Mouse (Mus musculus) thymus, postnatal 25 days (tissue): ENCODE measurements around the gene Phox2b.

ENCODE experiments used
- DNase-seq: peaks from one replicate; pipeline ENCODE4 v3.0.0; 2022

Gene Phox2b

GRCm38 (mm10) chr5:67098733-67099323, at the start of gene Phox2b:
Gene Phox2b, minus strand, starts transcription at chr5:67099301.
- DNase-seq: no peak

DNA sequence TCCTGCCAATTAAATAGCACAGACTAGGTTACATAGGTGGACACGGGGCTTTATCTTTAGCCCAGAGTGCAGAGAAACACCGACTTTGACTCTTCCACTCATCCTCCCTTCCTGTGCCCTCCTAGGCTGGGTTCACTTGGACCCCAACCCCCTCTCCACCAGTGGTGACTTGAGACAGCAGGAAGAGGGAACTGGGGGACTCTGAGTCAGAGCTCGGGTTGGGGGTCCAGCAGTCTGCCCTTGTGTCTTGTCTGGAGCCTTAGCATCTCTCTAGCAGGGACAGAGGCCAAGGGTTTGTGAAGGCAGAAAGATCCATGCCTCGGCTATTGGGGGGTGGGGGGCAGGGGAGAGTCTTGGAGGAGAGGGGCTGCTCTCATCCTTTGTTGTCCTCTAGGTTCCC, 43.5 kb upstream of the Phox2b start:
- no peak for DNase-seq

- DNase-seq: no peak
Measured at GRCm38 (mm10) chr5:67139052-67140015, 40.2 kb upstream of the Phox2b start.

GRCm38 (mm10) chr5:67138643-67139042, 39.5 kb upstream of the Phox2b start:
- DNase-seq: no peak

DNA sequence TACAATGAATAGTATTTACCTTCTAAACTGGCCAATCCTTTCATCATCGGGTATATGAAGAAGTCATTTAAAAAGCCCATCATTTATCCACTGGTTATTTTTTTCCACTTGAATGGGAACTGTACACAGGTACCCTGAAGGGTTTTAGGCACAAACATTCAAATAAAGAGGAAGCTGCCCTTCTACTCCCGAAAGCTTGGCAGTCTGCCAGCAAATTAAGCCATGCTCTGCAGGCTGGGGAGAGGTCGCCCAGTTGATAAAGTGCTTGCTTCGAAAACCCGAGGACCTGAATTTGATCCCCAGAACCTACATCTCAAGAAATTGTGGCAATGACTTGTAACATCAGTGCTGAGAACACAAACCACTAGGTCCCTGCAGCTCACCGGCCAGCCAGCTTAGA, 35.6 kb upstream of the Phox2b start:
- DNase-seq: no peak

DNA sequence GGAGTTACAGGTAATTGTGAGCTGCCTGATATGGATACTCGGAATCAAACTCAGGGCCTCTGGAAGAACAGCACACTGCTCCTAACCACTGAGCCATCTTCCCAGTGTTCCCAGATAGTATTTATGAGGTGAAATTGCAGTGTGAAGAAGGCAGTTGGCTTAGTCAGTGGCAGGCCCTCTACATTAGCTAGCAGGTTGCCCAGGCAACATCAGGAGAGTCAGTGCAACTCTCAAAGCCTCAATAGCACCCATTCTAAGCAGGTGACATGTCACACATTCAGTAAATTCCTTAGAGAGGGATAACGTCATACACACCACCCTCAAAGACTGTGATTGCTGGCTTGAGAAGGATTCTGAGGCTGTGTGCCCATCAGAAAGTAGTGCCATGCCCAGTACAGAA, 32.6 kb upstream of the Phox2b start:
- DNase-seq: no peak

- no peak for DNase-seq
Measured at GRCm38 (mm10) chr5:67106261-67106660, 7.2 kb upstream of the Phox2b start.

DNA sequence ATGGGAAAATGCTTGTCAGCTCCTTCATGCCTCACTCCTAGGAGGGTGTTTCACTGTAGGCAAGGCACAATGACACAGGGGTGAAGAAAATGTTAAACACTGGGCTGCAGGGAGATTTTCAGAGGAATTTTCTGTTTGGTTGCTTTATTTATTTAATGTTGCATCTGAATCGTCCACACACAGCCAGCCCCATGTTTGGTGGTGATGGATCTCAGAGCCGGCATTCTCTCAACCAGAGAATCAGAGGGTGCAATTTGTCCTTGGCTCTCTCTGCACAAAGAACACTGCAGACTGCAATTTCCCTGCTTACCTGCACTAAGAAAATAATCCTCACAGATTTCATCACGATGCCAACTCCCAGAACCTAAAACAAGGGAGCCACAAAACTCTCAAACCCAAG, 3.9 kb upstream of the Phox2b start:
- DNase-seq: no peak

DNA sequence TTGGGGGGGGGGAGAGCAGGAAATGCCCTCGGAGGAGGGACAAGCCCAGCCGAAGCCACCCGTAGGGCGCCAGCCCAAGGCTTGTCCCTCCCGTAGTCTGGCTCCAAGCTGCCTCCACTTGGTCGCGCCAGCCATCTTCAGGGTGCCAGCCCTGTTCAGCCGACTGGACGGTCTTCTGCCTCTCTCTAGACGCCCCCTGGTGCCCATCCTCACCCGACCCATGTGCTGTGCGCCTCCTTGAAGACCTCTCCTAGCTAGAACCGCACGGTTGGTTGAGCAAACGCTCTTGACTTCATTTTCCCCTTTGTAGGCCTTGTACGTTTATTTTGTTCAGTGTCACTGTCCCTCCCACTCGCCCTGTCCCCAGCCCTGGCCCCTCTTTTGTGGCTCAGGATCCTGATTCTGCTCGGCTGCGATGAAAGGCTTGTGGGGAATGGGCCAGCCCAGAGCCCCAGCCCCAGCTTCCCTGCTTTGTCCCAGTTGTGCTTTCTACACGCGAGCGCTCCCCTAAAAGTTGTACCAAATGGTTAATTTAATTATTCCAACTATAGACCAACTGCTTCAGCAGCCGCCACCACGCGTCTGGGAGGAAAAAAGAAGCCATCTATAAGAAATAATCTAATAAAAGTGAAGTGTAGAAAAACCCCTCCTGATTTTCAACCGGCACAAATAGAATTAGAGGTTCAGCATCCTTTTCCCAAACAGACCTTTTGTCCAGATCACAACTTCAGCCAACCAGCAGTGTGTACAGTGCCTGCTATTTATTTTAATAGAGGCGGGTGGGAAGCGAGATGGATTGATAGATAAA, 2.9 kb upstream of the Phox2b start:
- no peak for DNase-seq

- no peak for DNase-seq
Measured at GRCm38 (mm10) chr5:67101395-67101760, 2.3 kb upstream of the Phox2b start.

- DNase-seq: no peak
Measured at GRCm38 (mm10) chr5:67100564-67101394, 1.7 kb upstream of the Phox2b start.

- DNase-seq: no peak
Measured at GRCm38 (mm10) chr5:67099393-67100271, 531 bp upstream of the Phox2b start.

DNA sequence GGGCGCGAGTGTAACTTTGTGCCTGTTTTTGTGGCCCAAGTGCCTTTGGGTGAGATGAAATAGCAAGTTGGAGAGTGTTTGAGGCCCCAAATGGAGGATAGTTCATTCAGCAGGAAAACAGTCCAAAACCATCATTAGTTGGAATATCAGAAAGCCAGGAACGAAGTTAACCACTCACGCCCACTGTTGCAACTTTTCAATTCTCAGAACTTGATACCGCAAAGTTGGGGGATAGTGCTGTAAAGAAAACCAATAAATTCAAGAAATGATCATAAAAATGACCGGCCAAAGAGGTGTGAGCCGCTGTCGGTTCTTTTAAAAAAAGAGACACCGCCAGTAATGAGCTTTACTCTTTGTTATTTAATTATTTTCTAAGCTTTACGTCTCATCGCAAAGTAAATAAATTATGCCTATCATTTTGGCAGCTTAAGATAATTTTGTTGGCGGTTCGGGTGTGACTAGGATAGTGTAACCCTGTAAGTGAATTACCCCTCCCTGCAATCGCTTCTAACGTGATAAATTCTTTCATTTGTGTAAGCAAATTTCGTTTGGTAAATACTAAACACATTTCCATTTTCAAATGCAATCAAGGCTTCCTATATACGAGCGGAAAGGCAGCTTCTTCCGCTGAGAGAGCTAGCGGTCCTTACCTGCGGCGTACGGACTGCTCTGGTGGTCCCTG, 909 bp downstream of the Phox2b start:
- DNase-seq: no peak

GRCm38 (mm10) chr5:67097106-67098050, 1.7 kb downstream of the Phox2b start:
- DNase-seq: no peak

- no peak for DNase-seq
Measured at GRCm38 (mm10) chr5:67096378-67096771, 2.7 kb downstream of the Phox2b start.

- no peak for DNase-seq
Measured at GRCm38 (mm10) chr5:67095651-67096377, 3.3 kb downstream of the Phox2b start.

DNA sequence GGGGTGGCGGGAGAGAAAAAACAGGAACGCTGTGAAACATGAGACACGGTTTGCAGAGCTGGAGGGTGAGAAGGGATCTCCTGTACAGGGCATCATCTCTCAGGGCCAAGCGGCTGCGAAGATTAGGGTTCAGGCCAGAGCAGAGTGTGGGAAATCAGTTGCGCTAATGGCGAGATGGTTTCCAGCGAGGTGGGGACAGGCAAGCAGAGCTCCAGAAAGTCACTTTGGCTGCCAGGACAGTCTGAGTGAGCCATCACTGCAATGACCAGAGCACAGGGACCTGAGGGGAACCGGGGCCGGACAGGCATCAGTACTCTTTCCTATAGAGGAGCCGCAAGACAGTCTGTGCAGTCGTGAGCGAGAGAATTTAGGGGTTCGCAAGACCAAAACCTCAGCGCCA, 3.9 kb downstream of the Phox2b start:
- DNase-seq: no peak

DNA sequence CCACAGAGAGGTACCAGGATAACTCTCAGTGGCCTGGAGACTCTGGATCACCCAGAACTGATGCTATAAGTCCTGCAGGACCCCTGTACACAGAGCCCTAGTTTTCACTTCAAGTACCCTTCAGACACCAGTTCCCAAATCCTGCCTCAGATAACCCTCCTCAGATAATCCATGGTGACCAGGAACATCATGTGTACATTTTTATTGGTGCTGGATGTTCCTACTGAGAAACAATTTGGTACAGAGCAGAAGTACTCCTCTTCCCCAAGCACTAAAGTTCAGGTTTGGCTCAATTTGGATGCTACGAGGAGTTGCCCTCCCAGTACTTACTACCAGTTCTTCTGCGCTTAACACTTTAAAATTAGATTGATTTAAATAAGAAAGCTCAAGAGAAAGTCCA, 5.1 kb downstream of the Phox2b start:
- DNase-seq: no peak

DNA sequence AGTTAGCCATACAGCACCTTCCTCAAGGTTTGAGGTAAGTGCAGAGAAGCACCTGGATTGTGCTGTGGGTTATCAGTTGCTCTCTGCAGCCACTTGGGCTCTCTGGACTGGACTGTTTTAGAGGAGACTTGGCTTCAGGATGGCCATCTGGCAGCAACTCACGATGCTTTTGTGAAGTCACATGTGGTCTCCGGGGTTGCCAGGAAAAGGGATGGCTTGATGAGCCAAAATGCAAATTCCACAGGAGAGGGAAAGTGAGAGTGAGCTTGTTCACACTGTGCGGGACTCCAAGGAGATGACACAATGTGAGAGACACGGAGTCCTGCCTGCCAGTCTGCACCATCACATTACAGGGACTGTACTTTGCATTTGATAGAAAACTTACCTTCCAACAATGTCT, 7.3 kb downstream of the Phox2b start:
- no peak for DNase-seq
